Mouse (Mus musculus) ES-E14 (cell line): ENCODE results near the gene Tmem232. TPM values are rescaled to one million over a fixed set of nuclear protein-coding genes. Genes with fewer than 3 reads are reported as not detected.

Experiments
- DNase-seq: peaks from one replicate; pipeline ENCODE4 v3.0.0-alpha.2; 2013; ENCODE audit warnings: low read depth, low spot score
- H3K27ac ChIP-seq: 2 replicates; pipeline ENCODE4 v1.5.1; 2012; ENCODE audit warnings: low read depth, mild to moderate bottlenecking, low read length, moderate library complexity, mixed read lengths; ENCODE audit not compliant: poor library complexity, insufficient read depth, severe bottlenecking
- H3K36me3 ChIP-seq: 2 replicates; pipeline ENCODE4 v1.6.1; 2012; ENCODE audit warnings: mild to moderate bottlenecking, low read length, moderate library complexity, mixed read lengths; ENCODE audit not compliant: control insufficient read depth, poor library complexity, insufficient read depth, severe bottlenecking
- H3K4me1 ChIP-seq, 2 experiments: fragments of 150-350 bp in 1 of 2; sonication (generic) in 1 of 2; 2 replicates each; pipeline ENCODE4 v1.6.1; 2012; ENCODE audit warnings: low read length in 2 of 2, mild to moderate bottlenecking in 1 of 2, mixed read lengths in 1 of 2; ENCODE audit not compliant: control insufficient read depth in 2 of 2, insufficient read depth in 2 of 2, poor library complexity in 1 of 2
- H3K4me3 ChIP-seq, 2 experiments: fragments of 150-350 bp in 1 of 2; sonication (generic) in 1 of 2; 2 replicates each; pipeline ENCODE4 v1.5.1; 2012; ENCODE audit warnings: low read length in 2 of 2, low read depth in 1 of 2, mild to moderate bottlenecking in 1 of 2, mixed read lengths in 1 of 2; ENCODE audit not compliant: insufficient read depth in 1 of 2, poor library complexity in 1 of 2, severe bottlenecking in 1 of 2
- H3K9ac ChIP-seq: 2 replicates; pipeline ENCODE4 v1.6.1; 2012; ENCODE audit warnings: low read depth, mild to moderate bottlenecking, low read length, mixed read lengths; ENCODE audit not compliant: poor library complexity, insufficient read depth, severe bottlenecking
- H3K9me3 ChIP-seq: fragments of 150-350 bp; sonication (generic); 2 replicates; pipeline ENCODE4 v1.6.1; 2012; ENCODE audit warnings: low read depth, mild to moderate bottlenecking, low read length; ENCODE audit not compliant: control insufficient read depth, insufficient read depth
- CHD2 ChIP-seq: IDR thresholded peaks from 2 replicates; pipeline ENCODE4 v1.6.1; 2014; ENCODE audit warnings: mild to moderate bottlenecking, low read depth, low read length, inconsistent platforms
- HCFC1 ChIP-seq: IDR thresholded peaks from 2 replicates; pipeline ENCODE4 v1.6.1; 2012; ENCODE audit warnings: low read length, inconsistent platforms, borderline replicate concordance; ENCODE audit not compliant: insufficient read depth
- MAFK ChIP-seq: IDR thresholded peaks from 2 replicates; pipeline ENCODE4 v1.6.1; 2014; ENCODE audit warnings: mild to moderate bottlenecking, low read depth, low read length, inconsistent platforms; ENCODE audit not compliant: insufficient read depth
- ZC3H11A ChIP-seq: IDR thresholded peaks from 2 replicates; pipeline ENCODE4 v1.6.1; 2012; ENCODE audit warnings: low read depth, mild to moderate bottlenecking, inconsistent platforms, low read length, borderline replicate concordance
- ZNF384 ChIP-seq: IDR thresholded peaks from 2 replicates; pipeline ENCODE4 v1.6.1; 2012; ENCODE audit warnings: low read depth, low read length, inconsistent platforms
- in situ Hi-C, 2 experiments: fragments of 600-800 bp; cut with MboI; formaldehyde crosslinking; loops; one replicate each; pipeline ENCODE4 v1.15.1; 2025; ENCODE audit warnings: low sequenced_read_pairs in 2 of 2, inconsistent platforms in 1 of 2; ENCODE audit not compliant: unreplicated experiment in 2 of 2
- total RNA-seq: library from RNA; depleted of rRNA; stranded (reverse); fragments of 300-350 nt; gene quantifications from 2 replicates; pipeline ENCODE4 v1.2.3, GENCODE M21; 2012

Tmem232 gene
- total RNA-seq, 1 experiment: 0.09 TPM

DNA sequence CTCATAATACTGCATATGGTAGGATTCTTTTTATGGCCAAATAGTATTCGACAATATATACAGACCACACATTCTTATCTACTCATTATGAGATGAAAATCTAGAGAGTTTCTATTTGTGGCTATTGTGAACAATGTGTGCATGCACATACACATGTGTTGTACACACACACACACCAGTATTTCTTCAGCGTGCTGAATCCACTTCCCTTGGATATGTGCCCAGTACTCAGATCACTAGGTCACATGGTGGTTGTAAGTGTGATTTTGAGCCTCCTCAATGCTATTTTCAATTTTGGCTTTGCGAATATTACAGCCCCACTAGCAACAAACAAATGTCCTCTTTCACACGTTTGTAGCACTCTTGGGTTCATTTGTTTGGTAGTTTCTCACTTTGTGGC lies 200.6 kb downstream of the Tmem232 start:
- Histone ChIP-seq H3K9me3 (no peaks in the 10 kb centered on the region), H3K27ac (no peak overlapping the region), H3K4me3 (no peak overlapping the region), H3K4me1 (no peaks in the 10 kb centered on the region), H3K36me3 (no peaks in the 10 kb centered on the region), H3K9ac (no peak overlapping the region)
- TF ChIP-seq MAFK (no peak), CHD2 (no peak), ZC3H11A (no peak), ZNF384 (no peak), HCFC1 (no peak)
- in situ Hi-C loops: no loop called here
- no peak for DNase-seq

DNA sequence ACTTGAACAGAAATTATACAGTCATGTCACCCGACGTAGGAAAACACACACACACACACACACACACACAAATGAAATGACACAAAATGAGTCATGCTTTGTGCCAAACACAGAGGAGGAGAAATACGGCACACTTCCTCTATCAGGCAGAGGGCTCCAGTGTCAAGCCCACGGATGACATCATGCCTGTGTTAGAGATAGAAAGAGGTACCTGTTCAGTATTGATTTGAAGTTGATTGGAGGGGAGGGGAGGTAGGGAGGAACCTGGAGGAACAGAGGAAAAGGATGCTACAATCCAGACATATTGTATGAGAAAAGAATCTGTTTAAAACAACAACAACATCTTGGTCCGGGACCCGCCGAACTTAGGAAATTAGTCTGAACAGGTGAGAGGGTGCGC lies 209.8 kb downstream of the Tmem232 start:
- in situ Hi-C loops: no loop called here
- peak overlapping the region; percentile 25 to 55; a peak in 3 of 4 replicates for H3K4me3 ChIP-seq
- TF ChIP-seq MAFK (no peak), HCFC1 (no peak), ZC3H11A (no peak), ZNF384 (no peak), CHD2 (no peak)
- H3K9ac ChIP-seq: no peak overlapping the region
- no peaks in the 10 kb centered on the region for H3K9me3 ChIP-seq
- H3K36me3 ChIP-seq: no peaks in the 10 kb centered on the region
- no peaks in the 10 kb centered on the region for H3K4me1 ChIP-seq
- H3K27ac ChIP-seq: no peak overlapping the region
- DNase-seq: peak; percentile 28

DNA sequence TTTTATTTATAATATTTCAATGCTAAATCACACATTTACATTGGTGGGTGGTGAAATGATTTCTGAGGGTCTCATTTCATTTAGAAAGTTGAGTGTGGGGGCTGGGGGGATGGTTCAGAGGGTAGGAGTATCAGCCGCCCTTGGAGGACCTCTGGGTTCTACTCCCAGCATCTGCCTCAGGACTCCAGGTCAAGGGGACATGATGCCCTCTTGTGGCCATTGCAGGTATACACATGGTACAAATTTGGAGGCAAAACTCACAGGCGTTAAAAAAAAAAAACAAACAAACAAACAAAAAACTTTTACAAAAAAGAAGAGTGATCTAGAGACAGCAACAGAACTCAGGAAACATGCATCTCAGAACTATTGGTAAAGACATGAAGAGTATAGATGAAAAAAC lies 215.3 kb downstream of the Tmem232 start:
- no peaks in the 10 kb centered on the region for H3K9me3 ChIP-seq
- H3K4me1 ChIP-seq: no peaks in the 10 kb centered on the region
- H3K4me3 ChIP-seq: no peak overlapping the region
- H3K27ac ChIP-seq: no peak overlapping the region
- no peaks in the 10 kb centered on the region for H3K36me3 ChIP-seq
- no peak for TF ChIP-seq MAFK
- no peak for TF ChIP-seq HCFC1
- peak; percentile 86 for TF ChIP-seq ZNF384
- TF ChIP-seq ZC3H11A: peak; percentile 86
- peak; percentile 41 for DNase-seq
- in situ Hi-C loops: loop anchor here in 1 of 2 experiments (10.0 kb wide), 1 partner anchor 250 kb away; no protein-coding TSS in a partner anchor
- H3K9ac ChIP-seq: no peak overlapping the region

DNA sequence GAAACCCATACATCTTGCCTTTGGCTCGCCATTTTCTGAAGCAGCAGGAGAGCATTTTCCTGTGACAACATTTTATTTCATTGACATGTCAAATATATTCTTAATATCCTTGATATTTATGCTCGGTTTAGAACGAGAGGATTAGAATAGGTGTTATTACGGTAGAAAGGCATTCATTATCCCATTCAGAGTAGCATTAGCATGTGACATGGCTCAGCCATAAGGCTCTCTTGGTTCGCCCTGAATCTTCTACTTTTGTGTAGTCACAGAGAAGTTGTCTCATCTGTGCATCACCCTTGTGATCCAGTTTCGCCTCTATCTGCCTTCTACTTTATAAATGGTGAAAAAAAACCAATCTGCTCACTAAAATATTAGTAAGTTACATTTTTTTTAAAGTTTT lies 220.0 kb downstream of the Tmem232 start:
- Histone ChIP-seq H3K4me1 (no peaks in the 10 kb centered on the region), H3K9me3 (no peaks in the 10 kb centered on the region), H3K9ac (no peak overlapping the region), H3K36me3 (no peaks in the 10 kb centered on the region), H3K27ac (no peak overlapping the region), H3K4me3 (no peak overlapping the region)
- TF ChIP-seq ZC3H11A (no peak), CHD2 (no peak)
- DNase-seq: no peak
- in situ Hi-C loops: loop anchor here in 1 of 2 experiments (10.0 kb wide), 1 partner anchor 246 kb away; no protein-coding TSS in a partner anchor

DNA sequence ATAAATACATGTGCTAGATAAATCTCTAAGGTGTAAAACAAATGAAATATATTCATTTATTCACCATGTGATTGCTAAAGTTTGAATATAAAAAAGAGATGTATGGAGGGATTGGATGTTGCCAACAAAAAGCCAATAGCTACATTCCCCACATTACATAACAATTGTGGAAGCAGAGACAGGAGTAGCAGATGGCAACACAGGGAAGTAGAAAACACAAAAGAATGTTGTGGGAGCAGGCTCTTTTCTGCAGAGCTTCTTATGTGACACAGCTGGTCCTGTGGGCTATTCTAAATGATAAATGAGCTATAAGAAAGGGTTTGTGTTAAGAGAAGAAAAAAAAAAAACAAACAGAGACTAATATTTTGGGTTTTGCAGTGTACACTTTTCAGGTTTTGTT lies 240.6 kb downstream of the Tmem232 start:
- no peak for DNase-seq
- no peak overlapping the region for H3K9ac ChIP-seq
- H3K9me3 ChIP-seq: no peaks in the 10 kb centered on the region
- no peak overlapping the region for H3K4me3 ChIP-seq
- no peak for TF ChIP-seq CHD2
- in situ Hi-C loops: no loop called here
- H3K4me1 ChIP-seq: no peaks in the 10 kb centered on the region
- no peak overlapping the region for H3K27ac ChIP-seq
- H3K36me3 ChIP-seq: no peaks in the 10 kb centered on the region
